Mouse (Mus musculus): ENCODE measurements around the gene Olfr922.

- TF ChIP-seq EP300 (IDR thresholded peaks at IDR 0.05) (no peak), CTCF (IDR thresholded peaks at IDR 0.05) (no peak)
Observed at GRCm38 (mm10) chr9:38854760-38855159, 40.3 kb downstream of the Olfr922 start, which contains the start of gene Olfr26.

Data from lung, postnatal 0 days (tissue).